Mouse (Mus musculus) kidney, embryonic 14.5 days (tissue): ENCODE measurements around the gene Gm4787. TPM values are rescaled to one million over a fixed set of nuclear protein-coding genes. Genes with fewer than 3 reads are reported as not detected.

Experiments
- ATAC-seq: fragments of 200-750 bp; cut with Nextera tagmentation; 2 replicates; pipeline ENCODE4 v1.8.0; 2017; ENCODE audit warnings: moderate number of reproducible peaks, mild to moderate bottlenecking, moderate TSS enrichment, moderate library complexity; ENCODE audit not compliant: low FRiP score, low TSS enrichment
- H3K27ac ChIP-seq: fragments of 300-500 bp; sonication (generic); 2 replicates; pipeline ENCODE4 v1.5.1; 2014; ENCODE audit warnings: low read depth, mild to moderate bottlenecking, low read length, moderate library complexity, mixed read lengths
- H3K27me3 ChIP-seq: fragments of 300-500 bp; sonication (generic); 2 replicates; pipeline ENCODE4 v1.6.1; 2014; ENCODE audit warnings: mild to moderate bottlenecking, low read length; ENCODE audit not compliant: control insufficient read depth, insufficient read depth
- H3K36me3 ChIP-seq: fragments of 300-500 bp; sonication (generic); 2 replicates; pipeline ENCODE4 v1.6.1; 2014; ENCODE audit warnings: low read length, mixed read lengths; ENCODE audit not compliant: control insufficient read depth, insufficient read depth
- H3K4me1 ChIP-seq: fragments of 300-500 bp; sonication (generic); 2 replicates; pipeline ENCODE4 v1.6.1; 2014; ENCODE audit warnings: low read length, mixed read lengths; ENCODE audit not compliant: control insufficient read depth, insufficient read depth
- H3K4me2 ChIP-seq: fragments of 300-500 bp; sonication (generic); replicated peaks from 2 replicates; pipeline ENCODE4 v1.6.1; 2014; ENCODE audit warnings: low read depth, mild to moderate bottlenecking, low read length
- H3K4me3 ChIP-seq: fragments of 300-500 bp; sonication (generic); 2 replicates; pipeline ENCODE4 v1.5.1; 2014; ENCODE audit warnings: mild to moderate bottlenecking, low read length
- H3K9ac ChIP-seq: fragments of 300-500 bp; sonication (generic); 2 replicates; pipeline ENCODE4 v1.6.1; 2014; ENCODE audit warnings: low read depth, mild to moderate bottlenecking, low read length, moderate library complexity
- H3K9me3 ChIP-seq: fragments of 300-500 bp; sonication (generic); 2 replicates; pipeline ENCODE4 v1.6.1; 2016; ENCODE audit warnings: low read length; ENCODE audit not compliant: control insufficient read depth
- WGBS: fragments of 180-500 bp; shearing (Covaris S2); extraction: QIAGEN DNeasy Blood & Tissue Kit; methylation state at CpG from one replicate; pipeline ENCODE4 v1.1.7; 2014; 5-methylcytosine and 5-hydroxymethylcytosine counted together
- polyA plus RNA-seq: library from polyadenylated mRNA; unstranded; fragments of >200 nt; fragmentation: Nextera tagmentation; extraction: Ambion mirVana; gene quantifications from 2 replicates; pipeline ENCODE4 v1.2.1, GENCODE M21; 2014

Gene Gm4787
- polyA plus RNA-seq, 1 experiment from 2014 or later, result 0.53 TPM

DNA sequence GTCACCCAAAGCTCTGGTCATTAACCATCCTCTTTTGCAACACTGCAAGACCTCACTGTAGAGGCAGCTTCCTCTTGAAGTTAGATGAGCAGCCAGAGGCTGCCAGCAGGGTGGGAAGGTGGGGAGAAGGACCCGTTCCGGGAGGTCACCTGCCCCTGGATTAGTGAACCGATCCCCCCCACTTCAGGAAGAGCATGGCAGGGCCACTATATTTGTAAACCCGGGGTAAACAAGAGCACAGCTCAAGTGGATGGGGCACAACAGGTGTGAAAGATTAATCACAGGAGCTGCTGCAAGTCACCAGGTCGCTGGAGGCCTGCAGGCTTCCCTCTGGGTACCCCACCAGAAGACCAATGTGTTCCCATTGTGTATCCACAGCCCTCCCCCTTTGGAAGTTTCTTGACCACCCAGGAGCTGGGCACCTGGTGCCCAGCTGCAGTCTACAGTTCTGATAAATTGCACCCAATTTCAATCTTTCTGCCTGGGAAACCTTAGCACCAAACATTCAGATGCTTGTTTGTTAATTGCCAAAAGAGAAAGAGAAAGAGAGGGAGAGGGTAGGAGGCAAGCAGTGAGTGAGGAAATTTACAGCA lies 48.1 kb downstream of the Gm4787 start:
- H3K27me3 ChIP-seq, result peaks cover 22% of the 10 kb centered on the region
- no peak overlapping the region for H3K4me2 ChIP-seq
- no peak overlapping the region for H3K27ac ChIP-seq
- no peak for ATAC-seq
- WGBS, result 46% methylated on average over 5 of the region's 5 CpGs
- no peaks in the 10 kb centered on the region for H3K9me3 ChIP-seq
- no peak overlapping the region for H3K9ac ChIP-seq
- H3K4me3 ChIP-seq, result no peak overlapping the region
- H3K36me3 ChIP-seq, result no peaks in the 10 kb centered on the region
- H3K4me1 ChIP-seq, result 0 out of 2 replicates have a peak, but pooled peaks cover 7% of the 10 kb centered on the region

Other genes with a start within 250 kb of the Gm4787 start
- gene Slc8a3, start 46.3 kb downstream of the Gm4787 start, polyA plus RNA-seq, result 0.20 and 0.41 TPM in 2 replicates
- gene Adam4, start 42.5 kb upstream of the Gm4787 start, polyA plus RNA-seq, result 0.92 and 0.96 TPM in 2 replicates
- 125 and 173 TPM in 2 replicates for gene Cox16, start 105.7 kb upstream of the Gm4787 start, polyA plus RNA-seq
- gene Gm20498, start 153.4 kb upstream of the Gm4787 start, polyA plus RNA-seq, result 24.4 and 31.8 TPM in 2 replicates
- 40.8 and 41.3 TPM in 2 replicates for gene Synj2bp, start 153.4 kb upstream of the Gm4787 start, polyA plus RNA-seq
- gene Adam21, start 189.0 kb upstream of the Gm4787 start, polyA plus RNA-seq, result 0.36 and 0.58 TPM in 2 replicates
- gene Med6, start 215.5 kb upstream of the Gm4787 start, polyA plus RNA-seq, result 72.3 and 95.9 TPM in 2 replicates